Mouse (Mus musculus): ENCODE data around the gene Akap7. TPM values are rescaled to one million over a fixed set of nuclear protein-coding genes. Genes with fewer than 3 reads are reported as not detected.

The Akap7 gene
- polyA plus RNA-seq, 1 experiment = 10.6 TPM

DNA sequence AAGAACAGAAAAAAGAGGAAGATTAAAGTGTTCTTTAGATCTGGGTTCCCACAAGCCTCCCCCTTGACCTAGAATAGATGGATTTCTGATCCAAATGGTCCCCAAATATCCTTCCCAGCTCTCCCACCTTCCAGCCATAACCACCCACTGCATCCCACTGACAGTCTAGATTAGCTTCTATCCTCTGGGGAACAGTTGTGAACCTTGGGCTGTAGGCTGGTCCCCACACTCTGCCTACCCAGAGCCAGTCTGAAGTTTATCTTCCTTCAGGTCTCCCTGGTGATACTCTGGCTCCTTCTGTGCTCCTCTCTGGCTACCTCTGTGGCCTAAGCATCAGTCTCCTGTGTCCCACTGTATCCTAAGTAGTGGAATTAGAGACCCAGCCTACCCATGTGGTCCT lies 150.3 kb downstream of the Akap7 start:
- no peaks in the 10 kb centered on the region for H3K9me3 ChIP-seq
- no peak overlapping the region for H3K4me3 ChIP-seq (replicated peaks)
- H3K27me3 ChIP-seq (replicated peaks) = no peaks in the 10 kb centered on the region
- peaks cover 21% of the 10 kb centered on the region for H3K4me1 ChIP-seq
- no peak for TF ChIP-seq FLI1 (IDR thresholded peaks at IDR 0.05; ENCODE audit: low read length)
- TF ChIP-seq GATA1 (IDR thresholded peaks at IDR 0.05; ENCODE audit: borderline replicate concordance, low read length) = no peak
- no peaks in the 10 kb centered on the region for H3K36me3 ChIP-seq (replicated peaks; ENCODE audit: low read length)

DNA sequence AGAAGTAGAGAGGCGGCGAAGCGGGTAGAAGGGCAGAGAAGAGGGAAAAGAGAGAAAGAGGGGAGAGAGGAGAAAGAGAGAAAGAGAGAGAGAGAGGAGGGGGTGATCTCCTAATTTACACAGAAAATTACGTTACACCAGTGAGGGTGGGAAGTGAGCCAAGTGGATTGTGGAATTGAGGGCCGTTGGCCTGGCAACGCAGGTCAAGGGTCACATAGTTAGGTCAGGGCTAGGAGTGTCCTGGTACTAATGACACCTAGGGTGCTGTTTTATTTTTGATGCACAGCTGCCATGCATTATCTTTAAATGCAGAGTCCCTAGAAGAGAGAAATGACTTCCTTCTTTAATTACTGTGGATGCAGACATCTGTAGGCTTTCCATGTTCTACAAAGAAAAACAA lies 153.4 kb downstream of the Akap7 start:
- no peaks in the 10 kb centered on the region for H3K9me3 ChIP-seq
- no peaks in the 10 kb centered on the region for H3K36me3 ChIP-seq (replicated peaks; ENCODE audit: low read length)
- H3K4me3 ChIP-seq (replicated peaks) = no peak overlapping the region
- H3K27me3 ChIP-seq (replicated peaks) = no peaks in the 10 kb centered on the region
- TF ChIP-seq FLI1 (IDR thresholded peaks at IDR 0.05; ENCODE audit: low read length) (no peak), GATA1 (IDR thresholded peaks at IDR 0.05; ENCODE audit: borderline replicate concordance, low read length) (no peak)
- peaks cover 32% of the 10 kb centered on the region for H3K4me1 ChIP-seq

DNA sequence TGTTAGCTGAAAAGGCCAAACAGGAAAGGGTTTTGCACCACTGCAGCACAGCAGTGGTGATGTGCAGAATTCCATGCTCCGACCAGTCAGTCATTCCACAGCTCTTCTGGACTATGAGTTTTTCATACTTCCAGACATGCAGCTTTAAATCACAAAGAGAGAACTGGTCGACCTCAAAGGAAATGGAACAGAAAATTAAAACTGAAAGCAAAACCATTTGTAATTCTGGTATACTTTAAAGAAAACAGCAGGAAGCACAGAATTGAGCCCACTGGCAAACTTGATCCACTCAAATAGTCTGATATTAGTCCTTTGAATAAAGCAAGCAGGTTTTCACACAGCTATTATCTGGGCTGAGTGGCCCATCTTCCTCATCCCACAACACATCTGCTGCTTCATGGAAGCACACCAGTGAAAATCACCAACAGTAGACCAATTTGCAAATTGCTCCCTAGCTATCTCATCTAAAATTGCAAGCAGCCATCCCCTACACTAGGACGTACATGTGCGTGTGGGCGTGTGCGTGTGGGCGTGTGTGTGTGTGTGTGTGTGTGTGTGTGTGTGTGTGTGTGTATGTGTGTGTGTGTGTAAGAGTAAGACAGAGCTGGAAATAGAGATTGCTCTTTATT lies 156.4 kb downstream of the Akap7 start:
- H3K36me3 ChIP-seq (replicated peaks; ENCODE audit: low read length) = no peaks in the 10 kb centered on the region
- H3K9me3 ChIP-seq = no peaks in the 10 kb centered on the region
- no peaks in the 10 kb centered on the region for H3K27me3 ChIP-seq (replicated peaks)
- peak overlapping the region; percentile 24 for H3K4me3 ChIP-seq (replicated peaks)
- TF ChIP-seq GATA1 (IDR thresholded peaks at IDR 0.05; ENCODE audit: borderline replicate concordance, low read length) = no peak
- TF ChIP-seq FLI1 (IDR thresholded peaks at IDR 0.05; ENCODE audit: low read length) = no peak
- H3K4me1 ChIP-seq = peaks cover 37% of the 10 kb centered on the region

DNA sequence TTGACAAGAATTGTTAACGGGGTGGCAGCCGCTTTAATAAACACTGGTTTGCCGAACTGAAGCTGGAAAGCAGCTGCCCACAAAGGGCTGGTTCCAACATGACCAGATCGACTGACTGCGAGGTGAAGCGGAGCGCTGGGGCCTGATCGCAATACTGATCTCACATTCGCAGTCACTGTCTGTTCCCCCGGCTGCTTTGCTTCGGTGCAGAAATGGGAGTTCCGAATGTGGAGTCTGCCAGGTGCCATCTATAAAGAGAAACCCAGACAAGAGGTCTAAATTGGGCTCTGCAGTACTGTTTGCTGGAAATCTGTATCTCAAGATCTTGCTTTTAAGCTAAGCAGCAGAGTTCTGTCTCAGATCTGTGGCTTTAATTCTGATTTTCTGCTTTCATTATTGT lies 161.8 kb downstream of the Akap7 start:
- H3K4me1 ChIP-seq = peaks cover 32% of the 10 kb centered on the region
- peak overlapping the region; percentile 54 for H3K4me3 ChIP-seq (replicated peaks)
- H3K36me3 ChIP-seq (replicated peaks; ENCODE audit: low read length) = no peaks in the 10 kb centered on the region
- no peaks in the 10 kb centered on the region for H3K9me3 ChIP-seq
- TF ChIP-seq GATA1 (IDR thresholded peaks at IDR 0.05; ENCODE audit: borderline replicate concordance, low read length) (no peak), FLI1 (IDR thresholded peaks at IDR 0.05; ENCODE audit: low read length) (no peak)
- no peaks in the 10 kb centered on the region for H3K27me3 ChIP-seq (replicated peaks)

DNA sequence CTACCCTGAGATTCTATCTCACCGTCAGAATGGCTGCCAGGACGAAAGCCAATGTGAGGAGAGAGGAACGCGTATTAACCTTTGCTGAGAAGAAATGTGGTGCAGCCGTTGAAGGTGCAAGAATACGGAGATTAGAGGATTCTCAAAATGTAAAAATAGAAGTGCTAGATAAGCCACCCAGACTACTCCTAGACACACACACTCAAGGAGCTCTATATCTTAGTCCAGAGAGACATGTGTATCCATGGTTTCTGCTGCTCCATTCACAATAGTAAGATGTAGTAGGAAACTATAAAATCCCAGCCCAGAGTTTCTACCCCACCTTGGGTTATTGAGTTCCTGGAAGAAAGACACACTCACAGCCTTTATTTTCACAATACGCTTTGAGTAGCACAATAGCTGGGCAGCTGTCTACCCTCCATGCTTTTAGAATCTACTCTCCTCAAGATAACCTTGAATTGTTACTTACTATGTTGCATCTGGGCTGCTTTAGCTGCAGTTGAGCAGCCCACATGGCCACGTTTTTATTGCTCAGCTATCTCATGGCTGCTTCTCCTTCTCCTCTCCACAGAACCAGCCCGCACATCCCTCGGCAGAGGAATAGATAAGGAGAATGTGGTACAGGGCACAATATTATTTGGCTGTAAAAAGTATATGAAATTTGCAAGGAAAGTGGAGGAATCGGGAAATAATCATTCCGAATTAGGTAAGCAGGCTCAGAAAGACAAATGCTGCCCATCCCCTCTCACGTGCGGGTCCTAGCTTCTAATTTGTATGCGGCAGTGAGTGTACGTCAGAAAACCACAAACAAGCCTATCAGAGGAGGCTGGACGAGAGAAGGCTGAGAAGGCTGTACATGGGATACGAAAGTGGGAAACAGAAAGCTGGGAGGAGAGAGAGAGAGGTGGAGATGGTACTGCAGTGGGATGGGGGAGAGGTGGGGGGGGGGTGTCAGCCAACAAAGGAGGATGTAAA lies 162.6 kb downstream of the Akap7 start:
- H3K4me1 ChIP-seq = peaks cover 26% of the 10 kb centered on the region
- no peaks in the 10 kb centered on the region for H3K27me3 ChIP-seq (replicated peaks)
- H3K9me3 ChIP-seq = no peaks in the 10 kb centered on the region
- no peak for TF ChIP-seq GATA1 (IDR thresholded peaks at IDR 0.05; ENCODE audit: borderline replicate concordance, low read length)
- no peak for TF ChIP-seq FLI1 (IDR thresholded peaks at IDR 0.05; ENCODE audit: low read length)
- H3K4me3 ChIP-seq (replicated peaks) = peak overlapping the region; percentile 33
- no peaks in the 10 kb centered on the region for H3K36me3 ChIP-seq (replicated peaks; ENCODE audit: low read length)

DNA sequence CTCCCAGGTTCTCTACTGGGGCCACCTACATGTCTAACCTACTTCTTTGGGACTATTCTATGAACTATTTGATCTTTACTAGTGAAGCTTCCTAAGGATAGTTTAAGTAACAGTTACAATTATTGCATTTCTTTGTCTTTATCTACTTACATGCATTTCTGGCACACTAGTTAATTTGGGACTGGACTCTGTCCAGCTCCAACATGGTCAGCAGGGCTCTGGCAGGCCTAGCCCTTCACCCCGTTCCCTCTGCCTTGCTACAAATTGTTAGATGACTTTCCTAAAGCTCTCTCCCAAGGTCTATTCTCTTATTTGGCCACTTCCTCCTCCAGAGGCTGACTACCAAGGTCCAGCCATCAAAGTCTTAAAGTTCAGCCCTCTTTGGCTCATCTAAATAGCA lies 165.9 kb downstream of the Akap7 start:
- H3K4me3 ChIP-seq (replicated peaks) = no peak overlapping the region
- H3K36me3 ChIP-seq (replicated peaks; ENCODE audit: low read length) = peaks cover 2% of the 10 kb centered on the region
- no peak for TF ChIP-seq FLI1 (IDR thresholded peaks at IDR 0.05; ENCODE audit: low read length)
- no peak for TF ChIP-seq GATA1 (IDR thresholded peaks at IDR 0.05; ENCODE audit: borderline replicate concordance, low read length)
- peaks cover 11% of the 10 kb centered on the region for H3K9me3 ChIP-seq
- no peaks in the 10 kb centered on the region for H3K27me3 ChIP-seq (replicated peaks)
- H3K4me1 ChIP-seq = peaks cover 26% of the 10 kb centered on the region

DNA sequence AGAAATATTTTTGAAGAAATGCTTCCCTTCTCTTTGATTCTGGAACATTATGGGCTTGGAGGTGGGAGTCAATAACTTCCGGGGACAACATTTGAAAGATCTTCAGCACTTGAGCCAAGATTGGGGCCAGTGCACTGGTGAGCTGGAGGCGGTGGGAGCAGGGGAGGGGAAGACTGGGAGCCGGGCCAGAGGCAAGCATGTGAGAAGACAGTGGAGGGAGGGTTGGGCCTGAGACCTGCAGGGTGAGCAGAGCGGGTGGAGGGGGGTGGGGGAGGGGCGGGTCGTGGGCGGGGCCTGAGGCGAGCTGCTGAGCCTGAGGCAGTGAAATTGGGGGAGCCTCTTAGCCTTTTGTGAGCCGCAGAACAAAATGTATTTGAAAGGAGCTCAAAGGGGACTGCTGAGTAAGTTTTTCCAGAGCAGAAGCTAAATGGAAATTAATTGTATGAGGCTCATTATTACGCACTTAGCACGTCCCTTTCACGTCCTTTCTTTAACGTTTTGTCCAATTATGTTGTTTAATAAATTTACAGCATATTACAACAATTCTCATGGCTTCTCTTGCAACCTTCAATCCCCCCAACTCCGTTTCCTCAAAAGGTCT lies 167.4 kb downstream of the Akap7 start:
- H3K9me3 ChIP-seq = peaks cover 11% of the 10 kb centered on the region
- H3K27me3 ChIP-seq (replicated peaks) = no peaks in the 10 kb centered on the region
- peaks cover 2% of the 10 kb centered on the region for H3K36me3 ChIP-seq (replicated peaks; ENCODE audit: low read length)
- TF ChIP-seq GATA1 (IDR thresholded peaks at IDR 0.05; ENCODE audit: borderline replicate concordance, low read length) = no peak
- no peak for TF ChIP-seq FLI1 (IDR thresholded peaks at IDR 0.05; ENCODE audit: low read length)
- peaks cover 11% of the 10 kb centered on the region for H3K4me1 ChIP-seq
- no peak overlapping the region for H3K4me3 ChIP-seq (replicated peaks)

DNA sequence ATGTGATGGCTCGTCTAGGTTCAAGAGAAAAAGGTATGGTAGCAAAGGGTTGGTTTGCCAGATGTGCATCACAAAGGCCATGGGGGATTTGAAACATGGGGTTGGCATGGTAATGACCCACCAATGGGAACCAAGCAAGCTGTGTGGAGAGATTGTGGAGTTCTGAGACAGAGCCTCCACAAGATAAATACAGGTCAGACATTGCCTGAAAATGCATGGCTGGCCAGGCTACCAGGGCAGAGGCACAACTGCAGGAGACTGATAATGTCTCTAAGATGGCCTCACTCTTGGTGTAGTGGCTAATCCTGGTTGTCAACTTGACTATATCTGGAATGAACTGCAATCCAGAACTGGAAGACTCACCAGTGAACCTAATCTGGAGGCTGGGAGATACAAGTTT lies 174.1 kb downstream of the Akap7 start:
- Histone ChIP-seq H3K36me3 (replicated peaks; ENCODE audit: low read length) (peaks cover 3% of the 10 kb centered on the region), H3K9me3 (peaks cover 2% of the 10 kb centered on the region), H3K4me1 (peaks cover 15% of the 10 kb centered on the region)

DNA sequence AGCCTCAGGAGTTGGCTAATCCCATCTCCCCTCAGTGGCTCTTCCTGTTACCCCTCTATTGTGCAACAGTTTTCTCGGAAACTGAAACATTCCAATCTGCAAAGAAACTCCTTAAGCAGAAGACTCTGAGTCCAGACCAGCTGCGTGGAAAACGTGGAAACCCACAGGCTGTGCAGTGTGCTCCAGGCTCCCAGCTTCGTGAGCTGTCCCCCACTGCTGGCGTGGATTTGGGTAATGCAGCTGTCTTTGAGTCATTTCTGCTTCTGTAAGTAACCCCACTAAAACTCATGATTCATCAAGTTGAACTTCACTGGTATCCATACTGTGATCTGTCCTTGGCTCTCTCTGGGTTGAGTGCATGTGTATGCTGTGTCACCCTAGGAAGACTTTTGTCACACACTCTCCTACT lies 179.2 kb downstream of the Akap7 start:
- Histone ChIP-seq H3K27me3 (replicated peaks) (no peaks in the 10 kb centered on the region), H3K9me3 (no peaks in the 10 kb centered on the region), H3K36me3 (replicated peaks; ENCODE audit: low read length) (peaks cover under 1% of the 10 kb centered on the region), H3K4me1 (peaks cover 41% of the 10 kb centered on the region), H3K4me3 (replicated peaks) (peak overlapping the region; percentile 62)
- no peak for TF ChIP-seq GATA1 (IDR thresholded peaks at IDR 0.05; ENCODE audit: borderline replicate concordance, low read length)

More for the DNA sequence above, 174.1 kb downstream of the Akap7 start:
- Histone ChIP-seq H3K27me3 (replicated peaks) (no peaks in the 10 kb centered on the region), H3K4me3 (replicated peaks) (no peak overlapping the region)
- no peak for TF ChIP-seq FLI1 (IDR thresholded peaks at IDR 0.05; ENCODE audit: low read length)

DNA sequence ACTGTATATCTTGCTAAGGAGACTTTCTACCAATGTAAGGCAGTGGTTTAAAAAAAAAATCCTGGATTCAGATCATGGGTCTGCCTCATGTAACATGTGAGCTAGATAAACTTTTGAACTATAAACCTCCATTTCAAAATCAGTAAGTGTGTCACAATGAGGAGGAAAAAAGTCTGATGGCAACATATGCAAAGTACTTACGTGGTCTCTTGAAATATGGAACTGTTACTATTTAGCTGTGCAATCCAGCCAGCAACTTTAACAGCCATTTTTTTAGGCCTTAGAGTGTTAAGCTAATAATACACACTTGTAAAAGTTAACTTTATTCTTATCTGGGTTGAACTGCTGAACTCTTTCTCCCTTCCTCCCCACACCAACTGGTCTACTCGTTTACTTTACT lies 181.6 kb downstream of the Akap7 start:
- TF ChIP-seq GATA1 (IDR thresholded peaks at IDR 0.05; ENCODE audit: borderline replicate concordance, low read length) (no peak), FLI1 (IDR thresholded peaks at IDR 0.05; ENCODE audit: low read length) (no peak)

More for the DNA sequence above, 181.6 kb downstream of the Akap7 start:
- H3K27me3 ChIP-seq (replicated peaks) = no peaks in the 10 kb centered on the region
- no peaks in the 10 kb centered on the region for H3K9me3 ChIP-seq
- peaks cover 54% of the 10 kb centered on the region for H3K4me1 ChIP-seq
- H3K36me3 ChIP-seq (replicated peaks; ENCODE audit: low read length) = no peaks in the 10 kb centered on the region
- no peak overlapping the region for H3K4me3 ChIP-seq (replicated peaks)
